Mouse (Mus musculus) gastrocnemius, postnatal 36 days (tissue): ENCODE results near the gene Gm3250. TPM values are rescaled to one million over a fixed set of nuclear protein-coding genes. Genes with fewer than 3 reads are reported as not detected.
"Not testable (repeated sequence)": the region's sequence is repeated elsewhere in the genome, so short reads cannot be mapped to it uniquely, and the experiment has no call there.

Source experiments
- DNase-seq, 2 experiments: peaks; one replicate each; pipeline ENCODE4 v3.0.0; 2022
- intact Hi-C: fragments of 180-260 bp; cut with DNase I; formaldehyde crosslinking; loops from one replicate; pipeline ENCODE4 v1.15.1; 2025
- long read RNA-seq, 2 experiments: library from polyadenylated mRNA; stranded (forward); transcript quantifications; one replicate each; pipeline ENCODE4 v2.0.0; 2021
- total RNA-seq, 2 experiments: library from RNA; stranded (reverse); gene quantifications; 2 replicates each; pipeline ENCODE4 v1.2.3; 2021

The Gm3250 gene
- total RNA-seq = not detected
- long read RNA-seq, experiment 1 = 0 reads
- long read RNA-seq, experiment 2 = 0 reads

DNA sequence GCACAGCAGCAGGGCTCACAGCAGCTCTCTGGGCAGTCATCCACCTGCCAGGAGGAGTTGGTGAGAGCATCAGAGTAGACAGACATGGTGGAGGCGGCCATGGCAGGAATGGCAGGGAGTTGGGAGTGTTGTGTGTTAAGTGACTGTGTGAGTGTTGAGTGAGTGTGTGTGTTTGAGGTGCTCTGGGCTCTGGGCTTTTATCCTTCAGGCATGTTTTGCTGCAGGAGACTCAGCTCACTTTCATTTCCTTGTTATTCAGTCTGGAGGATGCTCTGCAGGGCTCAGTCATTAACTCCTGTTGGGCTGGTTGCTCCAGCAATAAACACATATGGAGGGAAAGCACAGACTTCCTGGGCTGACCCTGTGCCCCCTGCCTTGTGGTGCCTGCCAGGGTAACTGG is at the start of gene Gm3250:
Gene Gm3250 (minus strand): TSS at position 101 of the 400 bp plus-strand sequence.
- DNase-seq, intact Hi-C loops: not testable (repeated sequence)

GRCm38 (mm10) chr10:77826951-77827350 is 44.6 kb upstream of the Gm3250 start, which contains the start of gene Krtap10-4:
Gene Krtap10-4, minus strand, starts transcription at chr10:77827095.
- no peak for DNase-seq

GRCm38 (mm10) chr10:77819203-77819602 is 36.9 kb upstream of the Gm3250 start:
- no peak for DNase-seq
- intact Hi-C loops = no loop called here

More at GRCm38 (mm10) chr10:77826951-77827350, 44.6 kb upstream of the Gm3250 start, which contains the start of gene Krtap10-4:
- intact Hi-C loops = no loop called here

DNA sequence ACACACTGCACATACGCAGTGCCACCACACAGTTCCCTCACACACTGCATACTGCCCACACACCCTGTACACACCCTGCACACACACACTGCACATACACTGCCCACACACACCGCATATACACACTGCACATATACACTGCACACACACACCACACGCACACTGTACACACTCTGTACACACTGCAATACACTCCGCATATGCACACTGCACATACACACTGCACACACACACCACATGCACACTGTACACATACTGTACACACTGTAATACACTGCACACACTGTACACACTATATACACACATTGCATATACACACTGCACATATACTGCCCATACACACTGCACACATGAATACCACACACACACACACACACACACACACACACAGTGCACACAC is 36.2 kb upstream of the Gm3250 start:
- intact Hi-C loops = no loop called here
- DNase-seq = no peak

DNA sequence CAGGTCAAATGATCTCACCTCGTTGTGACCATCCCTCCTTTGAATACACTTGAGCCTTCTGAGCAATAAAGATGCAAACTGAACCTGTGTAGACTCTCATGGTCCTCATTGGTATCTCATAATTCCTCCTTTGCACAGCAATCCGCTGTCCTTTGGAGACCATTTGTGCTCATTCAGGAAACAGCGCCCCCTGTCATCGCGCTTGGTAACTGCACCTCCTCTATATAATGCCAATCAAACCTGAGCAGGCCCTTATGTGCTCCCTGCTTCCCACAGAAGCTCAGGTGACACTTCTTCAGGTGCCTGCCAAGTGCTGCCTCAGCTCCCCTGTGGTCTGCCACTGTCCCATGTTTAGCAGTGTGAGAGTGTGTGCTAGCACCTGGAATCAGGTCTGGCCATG is 33.2 kb upstream of the Gm3250 start:
- no peak for DNase-seq
- intact Hi-C loops = no loop called here

- intact Hi-C loops = no loop called here
Observed at GRCm38 (mm10) chr10:77814382-77814781, 32.0 kb upstream of the Gm3250 start, which contains the start of gene Gm2696. Gene Gm2696, plus strand, starts transcription at chr10:77814682.

DNA sequence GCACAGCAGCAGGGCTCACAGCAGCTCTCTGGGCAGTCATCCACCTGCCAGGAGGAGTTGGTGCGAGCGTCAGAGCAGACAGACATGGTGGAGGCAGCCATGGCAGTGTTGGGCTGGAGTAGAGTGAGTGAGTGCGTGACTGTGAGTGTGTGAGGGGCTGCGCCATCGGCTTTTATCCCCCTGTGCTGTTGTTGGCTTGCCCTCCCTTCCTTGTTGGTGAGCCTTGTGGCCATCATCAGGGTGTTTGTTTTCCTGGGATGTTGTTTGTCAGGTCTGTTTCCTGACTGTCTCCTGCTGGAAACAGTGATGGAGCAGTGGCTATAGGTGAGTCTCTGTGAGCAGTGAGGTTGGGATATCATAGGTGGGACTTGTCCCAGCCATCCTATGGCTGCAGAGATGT is 29.4 kb upstream of the Gm3250 start, which contains the start of gene Gm9507:
Gene Gm9507 (minus strand): TSS at position 101 of the 400 bp plus-strand sequence.
- intact Hi-C loops = no loop called here
- no peak for DNase-seq

More at GRCm38 (mm10) chr10:77814382-77814781, 32.0 kb upstream of the Gm3250 start, which contains the start of gene Gm2696:
- DNase-seq = no peak

GRCm38 (mm10) chr10:77804095-77804494 is 21.8 kb upstream of the Gm3250 start:
- no peak for DNase-seq
- intact Hi-C loops = no loop called here

DNA sequence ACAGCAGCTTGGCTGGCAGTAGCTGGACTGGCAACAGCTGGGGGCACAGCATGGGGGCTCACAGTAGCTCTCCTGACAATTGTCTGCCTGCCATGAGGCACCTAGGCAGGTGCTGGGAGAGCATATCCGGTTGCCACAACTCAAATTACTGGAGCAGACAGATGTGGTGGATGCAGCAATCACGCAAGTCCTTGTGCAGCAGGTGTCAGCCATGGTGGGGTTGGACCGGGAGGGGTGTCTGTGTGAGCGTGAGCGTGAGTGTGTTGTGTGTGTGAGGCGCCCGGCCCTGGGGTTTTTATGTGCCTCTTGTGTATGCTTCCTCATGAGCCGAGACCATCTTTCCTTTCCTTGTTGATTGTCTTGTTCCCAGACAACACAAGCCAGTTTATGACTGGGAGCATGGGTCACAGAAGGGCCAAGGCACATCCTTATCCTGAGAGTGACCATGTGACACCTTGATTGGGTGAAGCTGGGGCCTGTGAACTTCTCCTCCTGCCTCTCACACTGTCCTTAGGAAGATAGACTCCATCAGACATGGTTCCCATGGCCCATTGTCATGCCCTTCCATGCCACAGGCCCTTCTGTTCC is 16.7 kb upstream of the Gm3250 start, which contains the start of gene Gm19668:
Gene Gm19668 (minus strand): TSS at position 213 of the 588 bp plus-strand sequence.
- intact Hi-C loops = no loop called here
- no peak for DNase-seq

DNA sequence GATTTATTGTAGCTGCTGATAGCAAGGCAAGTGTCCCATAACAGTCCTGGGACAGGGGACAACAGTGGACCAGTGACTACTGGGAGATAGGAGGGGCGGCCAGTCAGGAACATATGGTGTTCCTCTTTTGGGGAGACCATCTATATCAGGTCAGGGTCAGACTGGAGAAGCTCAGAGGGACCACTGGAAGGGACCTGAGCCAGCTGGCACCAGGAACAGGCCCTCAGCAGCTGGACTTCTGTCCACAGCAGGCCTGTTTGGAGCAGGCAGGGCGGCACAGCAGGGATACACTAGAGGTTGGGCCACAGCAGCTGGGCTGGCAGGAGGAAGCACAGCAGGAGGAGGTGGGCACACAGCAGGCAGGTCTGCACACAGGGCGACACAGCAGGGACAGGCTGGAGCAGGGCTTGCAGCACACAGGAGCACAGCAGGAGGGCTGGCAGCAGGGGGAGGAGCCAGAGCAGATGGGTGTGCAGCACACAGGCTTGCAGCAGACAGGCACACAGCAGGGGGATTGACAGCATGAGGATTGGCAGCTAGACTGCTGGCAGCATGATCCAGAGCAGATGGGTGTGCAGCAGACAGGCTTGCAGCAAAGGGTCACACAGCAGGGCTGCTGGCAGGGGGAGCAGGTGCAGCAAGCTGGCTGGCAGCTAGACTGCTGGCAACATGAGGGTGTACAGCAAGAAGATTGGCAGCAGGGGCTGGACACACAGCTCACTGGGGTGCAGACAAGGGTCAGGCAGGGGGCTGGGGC is 16.0 kb upstream of the Gm3250 start:
- intact Hi-C loops, DNase-seq: not testable (repeated sequence)

DNA sequence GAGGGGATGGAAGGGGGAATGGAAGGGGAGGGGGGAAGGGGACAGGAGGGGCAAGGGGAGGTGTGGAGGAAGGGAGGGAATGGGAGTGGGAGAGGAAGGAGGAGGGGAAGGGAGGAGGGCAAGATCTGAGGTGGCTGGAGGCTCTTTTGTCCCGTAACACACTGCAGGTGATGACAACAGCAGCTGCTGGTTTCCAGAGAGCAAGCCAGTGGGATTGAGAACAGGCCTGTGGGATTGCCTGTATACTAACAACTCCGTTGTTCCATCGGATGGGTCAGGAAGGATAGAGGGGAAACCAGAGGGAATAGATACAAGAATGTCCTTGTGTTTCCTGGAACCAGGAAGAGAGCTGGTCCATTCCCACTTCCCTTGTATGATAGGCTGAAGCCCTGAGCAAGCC is 15.3 kb upstream of the Gm3250 start:
- intact Hi-C loops = no loop called here
- no peak for DNase-seq

DNA sequence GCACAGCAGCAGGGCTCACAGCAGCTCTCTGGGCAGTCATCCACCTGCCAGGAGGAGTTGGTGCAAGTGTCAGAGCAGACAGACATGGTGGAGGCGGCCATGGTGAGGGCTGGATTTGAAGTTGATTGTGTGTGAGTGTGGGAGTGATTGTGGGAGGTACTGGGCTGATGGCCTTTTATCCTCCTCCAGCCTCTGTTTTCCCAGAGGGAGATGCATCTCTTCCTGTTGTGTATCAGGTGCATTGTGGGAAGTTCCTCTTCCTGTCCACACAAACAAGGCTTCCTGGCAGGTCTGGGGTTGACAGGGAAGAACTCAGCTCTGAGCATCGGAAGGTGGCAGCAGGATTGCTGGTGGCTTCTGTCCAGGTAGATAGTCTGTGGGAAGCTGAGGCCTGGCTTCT is 12.6 kb upstream of the Gm3250 start, which contains the start of gene Gm9639:
Gene Gm9639 (minus strand): TSS at position 101 of the 400 bp plus-strand sequence.
- DNase-seq = no peak
- intact Hi-C loops = no loop called here

DNA sequence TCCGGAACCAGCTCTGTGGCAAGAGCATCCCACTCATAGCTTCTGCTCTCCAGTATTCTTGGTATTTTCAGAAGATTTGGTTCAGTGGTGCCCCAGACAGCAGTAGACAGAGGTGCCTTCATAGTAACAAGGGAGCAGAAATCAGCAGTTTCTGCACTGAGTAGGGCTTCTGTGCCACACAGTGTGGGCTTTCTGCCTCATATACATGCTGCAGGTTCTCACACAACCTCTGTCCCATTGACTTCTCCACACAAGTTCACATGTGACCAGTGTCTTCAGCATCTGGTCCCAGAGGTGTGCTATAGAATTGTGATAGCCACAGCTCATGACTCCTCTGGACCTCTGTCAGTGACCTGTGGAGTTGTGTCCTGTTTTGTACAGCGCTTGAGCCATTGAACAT is 6.3 kb upstream of the Gm3250 start:
- intact Hi-C loops = no loop called here
- no peak for DNase-seq

GRCm38 (mm10) chr10:77787876-77788275 is 5.5 kb upstream of the Gm3250 start, which contains the start of gene Gm7137:
Gene Gm7137, minus strand, starts transcription at chr10:77788200.
- intact Hi-C loops, DNase-seq: not testable (repeated sequence)

DNA sequence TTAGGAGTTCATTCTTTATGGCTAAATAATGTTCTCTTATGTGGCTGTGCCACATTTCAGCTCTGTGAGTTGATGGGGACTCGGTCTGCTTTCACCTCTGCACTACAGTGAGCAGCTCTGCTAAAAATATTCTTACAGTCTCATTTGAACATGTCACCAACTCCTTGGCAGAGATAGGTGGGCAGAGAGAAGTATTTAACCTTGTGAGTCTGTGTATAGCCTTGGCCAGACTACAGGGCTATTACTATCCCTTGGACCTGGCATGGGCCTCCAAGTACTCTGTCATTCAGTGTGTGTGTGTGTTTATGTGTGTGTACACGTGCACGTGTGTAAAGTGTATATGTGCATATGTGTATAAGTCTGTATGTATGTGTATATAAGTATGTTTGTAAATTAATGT is 1.1 kb upstream of the Gm3250 start:
- DNase-seq, intact Hi-C loops: not testable (repeated sequence)

GRCm38 (mm10) chr10:77776844-77777243 is 5.5 kb downstream of the Gm3250 start, which contains the start of gene Gm7138:
Gene Gm7138, minus strand, starts transcription at chr10:77776944.
- intact Hi-C loops, DNase-seq: not testable (repeated sequence)

DNA sequence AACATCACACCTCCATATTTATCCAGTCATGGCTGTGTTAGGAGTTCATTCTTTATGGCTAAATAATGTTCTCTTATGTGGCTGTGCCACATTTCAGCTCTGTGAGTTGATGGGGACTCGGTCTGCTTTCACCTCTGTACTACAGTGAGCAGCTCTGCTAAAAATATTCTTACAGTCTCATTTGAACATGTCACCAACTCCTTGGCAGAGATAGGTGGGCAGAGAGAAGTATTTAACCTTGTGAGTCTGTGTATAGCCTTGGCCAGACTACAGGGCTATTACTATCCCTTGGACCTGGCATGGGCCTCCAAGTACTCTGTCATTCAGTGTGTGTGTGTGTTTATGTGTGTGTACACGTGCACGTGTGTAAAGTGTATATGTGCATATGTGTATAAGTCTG is 10.2 kb downstream of the Gm3250 start:
- intact Hi-C loops, DNase-seq: not testable (repeated sequence)

GRCm38 (mm10) chr10:77771225-77771624 is 11.1 kb downstream of the Gm3250 start, which contains the start of gene Gm3238:
Gene Gm3238, minus strand, starts transcription at chr10:77771325.
- DNase-seq, intact Hi-C loops: not testable (repeated sequence)

- intact Hi-C loops = no loop called here
Observed at GRCm38 (mm10) chr10:77769727-77770126, 12.6 kb downstream of the Gm3250 start.

GRCm38 (mm10) chr10:77759582-77759981 is 22.8 kb downstream of the Gm3250 start, which contains the start of gene Gm3233:
Gene Gm3233, minus strand, starts transcription at chr10:77759682.
- intact Hi-C loops, DNase-seq: not testable (repeated sequence)

More at GRCm38 (mm10) chr10:77769727-77770126, 12.6 kb downstream of the Gm3250 start:
- no peak for DNase-seq

DNA sequence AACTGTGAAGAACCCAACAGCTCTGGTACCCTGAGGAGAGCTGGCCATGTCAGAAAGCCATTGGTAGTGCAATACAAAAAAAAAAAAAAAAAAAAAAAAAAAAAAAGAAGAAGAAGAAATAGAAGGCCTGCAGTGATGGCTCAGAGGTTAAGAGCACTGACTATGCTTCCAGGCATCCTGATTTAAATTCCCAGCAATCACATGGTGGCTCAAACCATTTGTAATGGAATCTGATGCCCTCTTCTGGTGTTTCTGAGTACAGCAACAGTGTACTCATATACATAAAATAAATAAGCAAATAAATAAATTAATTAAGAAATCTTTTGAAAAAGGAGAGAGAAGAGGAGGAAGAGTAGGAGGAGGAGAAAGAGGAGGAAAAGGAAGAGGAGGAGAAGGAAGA is 28.9 kb downstream of the Gm3250 start:
- DNase-seq = no peak
- intact Hi-C loops = no loop called here
